ENCODE assay signal across 23 mouse cellular contexts in genomic region chr5:53254821-53255220, GRCm38 (mm10). TPM values are rescaled to one million over a fixed set of nuclear protein-coding genes. Genes with fewer than 3 reads are reported as not detected.
DNase-seq lines count a peak whose midpoint lies in the region; ATAC-seq and TF ChIP-seq lines count a peak whose summit lies in the region.
"Had no signal": no experiment of that assay in that cellular context is flagged by ENCODE, and none has a peak within 500 bp of the region (broad histone marks: within the 10 kb centered on the region; RNA-seq: fewer than 3 reads in every experiment).

No protein-coding gene starts in this region.

- no peak overlapping the region for H3K27ac ChIP-seq in cerebellum, adult 2 months (ENCODE audit: insufficient read depth, low read length)
- H3K27ac ChIP-seq in liver, adult 2 months (replicated peaks; ENCODE audit: insufficient read depth, low read depth, low read length) = no peak overlapping the region
- H3K27ac ChIP-seq in liver, embryonic 12.5 days = no peak overlapping the region

- H3K9ac ChIP-seq in liver, adult 2 months (ENCODE audit: low read depth, low read length) = no peak overlapping the region
- H3K9ac ChIP-seq in liver, embryonic 12.5 days = no peak overlapping the region

- no peak overlapping the region for H3K4me2 ChIP-seq in liver, embryonic 12.5 days

- ATAC-seq in liver, embryonic 12.5 days = no peak
- ATAC-seq: activated CD4-positive, CD25-positive, alpha-beta regulatory T cell, adult 4 months; CD4-positive, CD25-positive, alpha-beta regulatory T cell, adult 4 months; Patski had no signal

- no peaks in the 10 kb centered on the region for H3K27me3 ChIP-seq in cerebellum, adult 2 months (ENCODE audit: control insufficient read depth, insufficient read depth, low read length)
- H3K27me3 ChIP-seq in liver, adult 2 months (ENCODE audit: control insufficient read depth, insufficient read depth, low read length) = no peaks in the 10 kb centered on the region
- peaks cover 49% of the 10 kb centered on the region for H3K27me3 ChIP-seq in liver, embryonic 12.5 days (replicated peaks)
- H3K27me3 ChIP-seq: CH12.LX had no signal

- TF ChIP-seq CTCF in cerebellum, adult 2 months (IDR thresholded peaks at IDR 0.05; ENCODE audit: borderline replicate concordance, insufficient read depth, low read depth, low read length) = no peak
- TF ChIP-seq CTCF in liver, adult 2 months (IDR thresholded peaks at IDR 0.05; ENCODE audit: low read depth, low read length) = no peak

- no peak overlapping the region for H3K4me3 ChIP-seq in cerebellum, adult 2 months (replicated peaks; ENCODE audit: insufficient read depth, low read depth, low read length)
- H3K4me3 ChIP-seq in liver, adult 2 months (ENCODE audit: insufficient read depth, low read depth, low read length) = no peak overlapping the region
- no peak overlapping the region for H3K4me3 ChIP-seq in liver, embryonic 12.5 days

- no peaks in the 10 kb centered on the region for H3K79me2 ChIP-seq in liver, adult 2 months (ENCODE audit: control insufficient read depth, insufficient read depth, low read length)

- 62% methylated on average over 3 of the region's 3 CpGs for WGBS in cerebellum, adult 2 months
- 66% methylated on average over 3 of the region's 3 CpGs for WGBS in liver, adult 2 months
- 65% methylated on average over 3 of the region's 3 CpGs for WGBS in liver, embryonic 12.5 days (ENCODE audit: insufficient replicate concordance)

- DNase-seq in cerebellum, postnatal 10 days = peak; percentile 70 to 74
- no peak for DNase-seq in cerebellum, adult 2 months
- DNase-seq in cerebellum, postnatal 14 days = peak; percentile 60
- DNase-seq in cerebellum, adult 9-10 months = no peak
- DNase-seq in liver, adult 2 months (ENCODE audit: extremely low read depth, low read depth, low spot score) = peak; percentile 53
- DNase-seq: adrenal gland, adult 2 months; adrenal gland, adult 8-10 months; adrenal gland, postnatal 10 days; adrenal gland, postnatal 14 days; adrenal gland, postnatal 25 days; adrenal gland, postnatal 36 days; B cell, adult 2 months; cerebellum, adult 11 months; cerebellum, adult 11-12 months; cerebellum, adult 18-20 months had no signal

- no peak for TF ChIP-seq POLR2A in cerebellum, adult 2 months (IDR thresholded peaks at IDR 0.05; ENCODE audit: borderline replicate concordance, insufficient read depth, low read length)
- no peak for TF ChIP-seq POLR2A in liver, adult 2 months (IDR thresholded peaks at IDR 0.05; ENCODE audit: extremely low read depth, insufficient read depth, low read length)

- H3K4me1 ChIP-seq in cerebellum, adult 2 months (ENCODE audit: control insufficient read depth, insufficient read depth, low read length) = peaks cover 5% of the 10 kb centered on the region
- peaks cover 11% of the 10 kb centered on the region for H3K4me1 ChIP-seq in liver, adult 2 months (ENCODE audit: control insufficient read depth, insufficient read depth, low read length)
- H3K4me1 ChIP-seq in liver, embryonic 12.5 days = peaks cover 10% of the 10 kb centered on the region; the same call in 1 of the 2 replicates

- H3K9me3 ChIP-seq in liver, embryonic 12.5 days (replicated peaks) = no peaks in the 10 kb centered on the region
- H3K9me3 ChIP-seq: G1E had no signal

- no peaks in the 10 kb centered on the region for H3K36me3 ChIP-seq in liver, adult 2 months (ENCODE audit: control insufficient read depth, insufficient read depth, low read length)
- H3K36me3 ChIP-seq in liver, embryonic 12.5 days = no peaks in the 10 kb centered on the region
- H3K36me3 ChIP-seq: G1E had no signal

RNA-seq across cellular contexts. Expression of gene Smim20, which starts 12.1 kb away (rescaled TPM):
- 63.4 and 64.5 TPM in 2 replicates for polyA plus RNA-seq in cerebellum, adult 2 months (2012; rRNA removed)
- 36.3 and 40.1 TPM in 2 replicates for total RNA-seq in liver, adult 2 months (2014; rRNA removed)
- polyA plus RNA-seq in liver, adult 2 months (2012; rRNA removed) = 39.2 and 42.4 TPM in 2 replicates
- polyA plus RNA-seq in liver, embryonic 12.5 days (2016; fragmentation: Nextera tagmentation; extraction: Ambion mirVana) = 38.3 and 47.5 TPM in 2 replicates

RNA-seq across cellular contexts. Expression of gene Sel1l3, which starts 41.1 kb away (rescaled TPM):
- 70.8 and 85.1 TPM in 2 replicates for polyA plus RNA-seq in cerebellum, adult 2 months (2012; rRNA removed)
- total RNA-seq in liver, adult 2 months (2014; rRNA removed) = 8.1 and 8.2 TPM in 2 replicates
- polyA plus RNA-seq in liver, adult 2 months (2012; rRNA removed) = 1.8 and 4.9 TPM in 2 replicates
- 0.10 and 0.11 TPM in 2 replicates for polyA plus RNA-seq in liver, embryonic 12.5 days (2016; fragmentation: Nextera tagmentation; extraction: Ambion mirVana)
- total RNA-seq: MEL had no signal
- polyA plus RNA-seq: activated CD4-positive, CD25-positive, alpha-beta regulatory T cell, adult 4 months; C2C12; G1E had no signal

Comparison
In these comparisons a context has a peak if more than half of its experiments do, and no peak if none do; other contexts are left out.
1. DNase-seq: peak in cerebellum, postnatal 10 days (2 of 2), cerebellum, postnatal 14 days (2 of 2) and liver, adult 2 months (single experiment); none in cerebellum, adult 2 months (0 of 2) and cerebellum, adult 9-10 months (single experiment).
2. RNA of gene Sel1l3, which starts 41.1 kb away (polyA plus RNA-seq): 70.8 to 85.1 TPM in cerebellum, adult 2 months; 1.8 to 4.9 TPM in liver, adult 2 months and 0.10 to 0.11 TPM in liver, embryonic 12.5 days; every median in the first group is over 10 times any median in the second.